Comparison of ENCODE assay signal across 27 mouse cellular contexts in genomic region chr13:75543595-75543994, GRCm38 (mm10).
DNase-seq lines count a peak whose midpoint lies in the region; ATAC-seq lines count a peak whose summit lies in the region.
"Had no signal": no experiment of that assay in that cellular context is flagged by ENCODE, and none has a peak within 500 bp of the region (broad histone marks: within the 10 kb centered on the region; RNA-seq: fewer than 3 reads in every experiment).

No protein-coding gene starts in this region.

- no peak for DNase-seq in lung, postnatal 14 days
- DNase-seq in large intestine, adult 2 months (ENCODE audit: low read depth, low spot score) = peak; percentile 18
- DNase-seq in heart, embryonic 10.5 days (ENCODE audit: low spot score) = no peak
- DNase-seq: adrenal gland, adult 2 months; adrenal gland, postnatal 25 days; cerebellum, adult 11-12 months; cerebellum, adult 8-10 months; cerebellum, postnatal 10 days; forebrain, postnatal 0 days; gastrocnemius, adult 2 months; gastrocnemius, postnatal 14 days; heart, adult 11 months; heart, postnatal 10 days; heart, postnatal 36 days had no signal

- no peaks in the 10 kb centered on the region for H3K36me3 ChIP-seq in lung, embryonic 15.5 days
- no peaks in the 10 kb centered on the region for H3K36me3 ChIP-seq in stomach, embryonic 15.5 days
- no peaks in the 10 kb centered on the region for H3K36me3 ChIP-seq in heart, embryonic 10.5 days
- no peaks in the 10 kb centered on the region for H3K36me3 ChIP-seq in forebrain, embryonic 15.5 days
- H3K36me3 ChIP-seq: embryonic facial prominence, embryonic 12.5 days; forebrain, embryonic 10.5 days; heart, embryonic 12.5 days; heart, embryonic 15.5 days; hindbrain, embryonic 10.5 days; hindbrain, embryonic 13.5 days had no signal

- ATAC-seq in lung, embryonic 15.5 days (ENCODE audit: borderline replicate concordance, extremely low read depth, low FRiP score, low TSS enrichment) = no peak
- ATAC-seq in stomach, embryonic 15.5 days (ENCODE audit: insufficient read depth, low FRiP score, low read depth) = peak; percentile 71
- no peak for ATAC-seq in forebrain, embryonic 15.5 days (replicated peaks)
- ATAC-seq: CD4-positive, CD25-positive, alpha-beta regulatory T cell, adult 4 months; forebrain, embryonic 13.5 days; forebrain, postnatal 0 days; hindbrain, embryonic 16.5 days had no signal

- no peak overlapping the region for H3K4me2 ChIP-seq in lung, embryonic 15.5 days
- no peak overlapping the region for H3K4me2 ChIP-seq in stomach, embryonic 15.5 days
- no peak overlapping the region for H3K4me2 ChIP-seq in forebrain, embryonic 15.5 days (replicated peaks)
- H3K4me2 ChIP-seq: embryonic facial prominence, embryonic 12.5 days; forebrain, embryonic 13.5 days; heart, embryonic 12.5 days; heart, embryonic 15.5 days; hindbrain, embryonic 13.5 days had no signal

- no peaks in the 10 kb centered on the region for H3K9me3 ChIP-seq in lung, embryonic 15.5 days
- H3K9me3 ChIP-seq in stomach, embryonic 15.5 days = no peaks in the 10 kb centered on the region
- H3K9me3 ChIP-seq in heart, embryonic 10.5 days = no peaks in the 10 kb centered on the region
- no peaks in the 10 kb centered on the region for H3K9me3 ChIP-seq in forebrain, embryonic 15.5 days
- H3K9me3 ChIP-seq: embryonic facial prominence, embryonic 12.5 days; forebrain, embryonic 10.5 days; forebrain, embryonic 13.5 days; heart, embryonic 12.5 days; heart, embryonic 15.5 days; hindbrain, embryonic 10.5 days; hindbrain, embryonic 13.5 days had no signal

- 0 out of 2 replicates have a peak overlapping the region, but pooled peaks have one; percentile 5 for H3K27ac ChIP-seq in lung, embryonic 15.5 days
- no peak overlapping the region for H3K27ac ChIP-seq in stomach, embryonic 15.5 days
- no peak overlapping the region for H3K27ac ChIP-seq in heart, embryonic 10.5 days
- no peak overlapping the region for H3K27ac ChIP-seq in forebrain, embryonic 15.5 days (replicated peaks)
- H3K27ac ChIP-seq: embryonic facial prominence, embryonic 12.5 days; forebrain, embryonic 10.5 days; forebrain, embryonic 13.5 days; heart, embryonic 15.5 days; hindbrain, embryonic 10.5 days; hindbrain, embryonic 13.5 days had no signal

- WGBS in lung, embryonic 15.5 days = 52% methylated on average over 3 of the region's 3 CpGs
- 27% methylated on average over 3 of the region's 3 CpGs for WGBS in large intestine, adult 2 months
- 60% methylated on average over 3 of the region's 3 CpGs for WGBS in stomach, embryonic 15.5 days
- WGBS in heart, embryonic 10.5 days = 66% methylated on average over 3 of the region's 3 CpGs
- WGBS in forebrain, embryonic 15.5 days = 85% methylated on average over 3 of the region's 3 CpGs

- H3K4me1 ChIP-seq in lung, embryonic 15.5 days = peaks cover 16% of the 10 kb centered on the region
- no peaks in the 10 kb centered on the region for H3K4me1 ChIP-seq in stomach, embryonic 15.5 days
- H3K4me1 ChIP-seq in heart, embryonic 10.5 days = no peaks in the 10 kb centered on the region
- H3K4me1 ChIP-seq in forebrain, embryonic 15.5 days = no peaks in the 10 kb centered on the region
- H3K4me1 ChIP-seq: embryonic facial prominence, embryonic 12.5 days; forebrain, embryonic 13.5 days; heart, embryonic 12.5 days; heart, embryonic 15.5 days; hindbrain, embryonic 13.5 days had no signal

- no peaks in the 10 kb centered on the region for H3K27me3 ChIP-seq in lung, embryonic 15.5 days
- H3K27me3 ChIP-seq in stomach, embryonic 15.5 days (replicated peaks) = no peaks in the 10 kb centered on the region
- H3K27me3 ChIP-seq in heart, embryonic 10.5 days (ENCODE audit: insufficient read depth, poor library complexity, severe bottlenecking) = no peaks in the 10 kb centered on the region
- no peaks in the 10 kb centered on the region for H3K27me3 ChIP-seq in forebrain, embryonic 15.5 days
- H3K27me3 ChIP-seq: embryonic facial prominence, embryonic 12.5 days; forebrain, embryonic 13.5 days; heart, embryonic 12.5 days; heart, embryonic 15.5 days; hindbrain, embryonic 13.5 days had no signal

- no peak overlapping the region for H3K4me3 ChIP-seq in lung, embryonic 15.5 days
- no peak overlapping the region for H3K4me3 ChIP-seq in stomach, embryonic 15.5 days (replicated peaks)
- no peak overlapping the region for H3K4me3 ChIP-seq in heart, embryonic 10.5 days
- no peak overlapping the region for H3K4me3 ChIP-seq in forebrain, embryonic 15.5 days
- H3K4me3 ChIP-seq: embryonic facial prominence, embryonic 12.5 days; erythroblast, embryonic 14.5 days; forebrain, embryonic 10.5 days; forebrain, embryonic 13.5 days; gastrocnemius, adult 2 months; heart, embryonic 12.5 days; heart, embryonic 15.5 days; hindbrain, embryonic 10.5 days; hindbrain, embryonic 13.5 days had no signal

- H3K9ac ChIP-seq in lung, embryonic 15.5 days = no peak overlapping the region
- no peak overlapping the region for H3K9ac ChIP-seq in stomach, embryonic 15.5 days
- H3K9ac ChIP-seq in forebrain, embryonic 15.5 days (replicated peaks) = no peak overlapping the region
- H3K9ac ChIP-seq: embryonic facial prominence, embryonic 12.5 days; forebrain, embryonic 13.5 days; forebrain, postnatal 0 days; heart, embryonic 12.5 days; heart, embryonic 15.5 days; hindbrain, embryonic 13.5 days had no signal
